Mouse (Mus musculus) cerebellum, adult 11-12 months (tissue): Measurements from ENCODE around the gene Jup.
"Not testable (repeated sequence)": the region's sequence is repeated elsewhere in the genome, so short reads cannot be mapped to it uniquely, and the experiment has no call there.

Experiments
- DNase-seq: peaks from one replicate; pipeline ENCODE4 v3.0.0; 2022

Jup gene

GRCm38 (mm10) chr11:100389931-100390445 lies 7.6 kb downstream of the Jup start:
- peak; percentile 93 for DNase-seq

DNA sequence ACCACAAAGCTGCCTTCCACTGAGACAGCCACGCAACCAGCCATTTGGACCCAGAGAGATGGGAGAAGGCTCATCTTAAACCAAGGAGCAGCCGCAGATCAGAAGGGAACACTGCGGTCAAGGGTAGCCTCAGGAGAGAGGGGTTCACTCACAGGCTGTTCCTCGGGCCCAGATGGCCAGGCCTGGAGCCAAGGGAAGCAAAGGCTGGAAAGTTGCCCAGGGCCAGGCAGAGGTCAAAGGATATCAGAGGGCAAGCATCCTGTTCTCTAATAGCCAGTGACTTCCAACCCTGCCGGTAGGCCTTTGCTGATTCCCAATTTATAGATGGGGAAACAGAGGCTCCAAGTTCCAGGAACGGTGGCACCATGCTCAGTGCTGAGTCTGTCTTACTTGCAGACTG lies 9.0 kb downstream of the Jup start:
- DNase-seq: peak; percentile 74

GRCm38 (mm10) chr11:100387589-100388375 lies 9.8 kb downstream of the Jup start:
- DNase-seq: no peak

- no peak for DNase-seq
These were observed 10.5 kb downstream of the Jup start for GRCm38 (mm10) chr11:100387111-100387510.

GRCm38 (mm10) chr11:100386586-100386985 lies 11.0 kb downstream of the Jup start:
- DNase-seq: no peak

GRCm38 (mm10) chr11:100385016-100385415 lies 12.5 kb downstream of the Jup start:
- DNase-seq: no peak

DNA sequence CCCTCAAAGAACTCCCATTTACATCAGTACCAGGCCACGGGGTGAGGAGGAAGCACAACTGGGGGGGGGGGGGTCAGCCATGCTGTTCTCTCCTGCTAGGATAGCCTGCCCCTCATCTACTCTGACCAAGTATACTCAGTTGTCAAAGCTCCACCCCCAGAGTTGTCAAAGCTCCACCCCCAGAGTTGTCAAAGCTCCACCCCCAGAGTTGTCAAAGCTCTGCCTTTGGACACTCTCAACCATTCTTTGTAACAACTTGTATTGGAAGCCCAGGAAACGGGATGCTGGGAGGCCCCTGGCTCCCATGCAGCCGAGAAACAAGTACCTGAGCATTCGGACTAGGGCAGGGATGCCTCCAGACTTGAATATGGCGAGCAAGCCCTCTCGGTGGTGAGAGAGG lies 14.9 kb downstream of the Jup start:
- DNase-seq: no peak

DNA sequence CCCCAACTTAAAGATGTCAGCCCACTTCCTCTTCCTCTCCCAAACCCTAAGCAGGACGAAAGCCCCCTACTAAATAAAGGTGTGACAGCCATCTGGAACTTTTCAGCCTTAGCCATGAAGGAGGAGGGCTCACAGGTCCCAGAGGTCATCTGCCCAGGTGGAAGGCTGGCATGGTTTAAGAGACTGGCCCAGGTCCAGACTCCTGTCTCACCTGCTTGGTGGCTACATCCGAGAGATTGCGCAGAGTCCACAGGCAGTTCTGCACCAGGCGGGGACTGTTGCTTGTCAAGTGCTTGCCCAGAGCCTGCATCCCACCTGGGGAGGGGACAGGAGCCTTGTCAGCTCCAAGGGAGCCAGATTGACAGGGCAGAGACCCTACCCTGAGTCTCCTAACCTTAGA lies 18.3 kb downstream of the Jup start:
- no peak for DNase-seq

- DNase-seq: no peak
These were observed 19.1 kb downstream of the Jup start for GRCm38 (mm10) chr11:100378446-100378845.

DNA sequence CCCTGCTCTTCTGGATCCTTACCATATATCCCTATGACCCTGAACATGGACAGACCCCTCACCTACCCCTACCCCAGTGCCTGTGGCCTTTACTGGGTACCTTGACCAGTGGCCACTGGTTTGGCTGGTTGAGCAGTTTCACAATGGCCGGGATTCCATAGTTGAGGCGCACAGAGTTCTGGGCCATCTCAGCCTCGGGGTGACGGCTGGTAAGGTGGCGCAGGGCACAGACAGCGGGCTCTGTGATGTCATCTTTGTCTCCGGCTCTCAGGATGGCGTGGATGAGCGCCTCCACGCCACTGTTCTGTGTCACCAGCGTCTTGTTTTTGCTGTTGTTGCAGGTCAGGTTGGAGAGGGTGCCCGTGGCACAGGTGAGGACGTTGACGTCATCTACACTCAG lies 19.6 kb downstream of the Jup start:
- no peak for DNase-seq

DNA sequence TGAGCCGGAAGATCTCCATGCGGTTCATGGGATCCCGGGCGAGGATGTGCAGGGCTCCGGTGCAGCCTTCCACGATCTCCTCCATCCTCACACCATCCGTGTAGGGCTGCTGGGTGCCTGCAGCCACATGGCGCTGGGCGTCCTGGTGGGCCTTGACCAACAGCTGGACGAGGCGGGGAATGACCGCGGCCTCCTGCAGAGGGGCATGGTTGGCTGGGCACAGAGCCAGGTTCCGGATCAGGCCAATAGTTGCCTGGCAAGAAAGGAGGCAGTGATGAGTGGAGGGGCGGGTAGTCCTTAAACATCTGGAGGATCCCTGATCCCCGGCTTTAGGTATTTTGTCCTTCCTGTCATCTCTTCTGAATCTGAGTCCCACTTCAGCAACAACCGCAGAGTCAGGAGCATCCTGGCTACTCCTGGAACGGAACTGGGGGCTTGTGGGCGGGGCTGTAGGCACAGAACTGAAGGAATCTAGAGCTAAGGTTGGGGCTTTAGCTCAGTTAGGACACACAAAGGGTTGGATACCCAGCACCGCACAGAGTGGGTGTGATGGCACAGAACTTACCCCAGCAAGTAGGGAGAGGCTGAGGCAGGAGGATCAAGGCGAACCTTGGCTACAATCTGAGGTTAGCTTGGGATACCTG lies 20.7 kb downstream of the Jup start:
- DNase-seq: no peak

DNA sequence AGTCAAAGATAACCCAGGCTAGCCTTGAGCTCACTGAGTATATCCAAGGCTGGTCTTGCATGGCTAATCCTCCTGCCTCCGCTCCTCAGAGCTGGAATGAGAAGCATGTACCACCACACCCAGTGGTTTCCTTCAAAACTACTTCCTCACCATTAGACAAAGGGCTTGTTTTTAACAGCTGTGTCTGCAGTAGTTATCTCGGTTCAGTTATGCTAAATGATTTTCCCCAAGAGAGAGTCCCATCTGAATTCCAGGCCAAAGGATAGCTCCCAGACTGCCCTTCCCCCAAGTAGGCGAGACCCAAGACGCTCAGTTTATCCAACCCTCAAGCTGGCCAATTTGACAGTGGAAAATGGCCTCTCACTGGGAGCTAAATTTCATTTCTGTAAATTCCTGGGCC lies 21.6 kb downstream of the Jup start:
- no peak for DNase-seq

- DNase-seq: no peak
These were observed 22.4 kb downstream of the Jup start for GRCm38 (mm10) chr11:100375127-100375526.

GRCm38 (mm10) chr11:100371981-100372558 lies 25.5 kb downstream of the Jup start:
- DNase-seq: no peak

GRCm38 (mm10) chr11:100369822-100370221 lies 27.7 kb downstream of the Jup start:
- peak; percentile 71 for DNase-seq

DNA sequence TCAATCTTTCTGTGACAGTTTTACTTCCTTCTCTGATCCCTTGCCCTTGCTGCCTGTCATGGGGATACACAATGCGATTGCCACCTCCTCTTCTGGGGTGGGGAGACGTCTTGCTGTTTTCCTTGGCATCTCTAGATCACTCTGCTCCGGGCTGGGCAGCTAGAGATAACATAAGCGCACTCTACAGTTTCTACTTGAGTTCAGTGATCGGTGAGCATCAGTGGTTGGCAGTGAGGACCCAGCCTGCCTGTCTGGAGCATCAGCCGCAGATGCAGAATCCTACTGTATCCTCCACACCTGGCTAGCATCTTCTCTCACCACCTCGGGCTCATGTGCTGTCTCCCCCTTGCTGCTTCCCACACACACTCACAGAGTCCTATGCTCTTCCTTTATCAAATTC lies 28.4 kb downstream of the Jup start:
- DNase-seq: no peak

DNA sequence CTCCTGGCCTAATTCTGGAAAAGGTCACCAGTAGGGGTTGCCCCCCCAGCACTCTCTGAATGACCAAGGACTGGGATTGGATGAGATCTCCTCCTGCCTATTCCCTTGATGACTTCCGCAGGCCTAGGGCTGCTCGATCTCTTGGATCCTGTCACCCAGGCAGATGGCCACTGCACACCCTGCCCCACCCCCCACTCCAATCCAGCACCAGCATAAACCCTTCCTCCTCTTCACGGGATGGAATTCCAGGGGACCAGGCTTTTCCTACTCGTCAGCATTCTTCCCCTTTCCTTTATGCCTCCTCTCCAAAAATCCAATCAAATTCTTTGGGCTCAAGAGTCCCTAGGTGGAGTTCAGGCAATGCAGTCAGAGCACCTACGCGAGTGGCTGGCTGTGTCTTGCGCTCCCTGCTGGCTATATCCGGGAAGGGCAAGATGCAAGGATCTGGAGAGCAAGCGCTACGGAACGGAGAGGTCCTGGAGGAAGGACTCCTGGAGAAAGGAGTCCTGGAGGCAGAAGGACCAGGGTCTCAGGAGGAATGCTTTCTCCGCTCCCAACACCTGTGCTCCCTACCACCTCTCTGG lies 34.5 kb downstream of the Jup start:
- DNase-seq: peak; percentile 81

GRCm38 (mm10) chr11:100362209-100362978 lies 35.2 kb downstream of the Jup start:
- peak; percentile 73 for DNase-seq

- not testable (repeated sequence) for DNase-seq
These were observed 36.5 kb downstream of the Jup start for GRCm38 (mm10) chr11:100361059-100361458.

- DNase-seq: no peak
These were observed 37.4 kb downstream of the Jup start for GRCm38 (mm10) chr11:100360175-100360574.

DNA sequence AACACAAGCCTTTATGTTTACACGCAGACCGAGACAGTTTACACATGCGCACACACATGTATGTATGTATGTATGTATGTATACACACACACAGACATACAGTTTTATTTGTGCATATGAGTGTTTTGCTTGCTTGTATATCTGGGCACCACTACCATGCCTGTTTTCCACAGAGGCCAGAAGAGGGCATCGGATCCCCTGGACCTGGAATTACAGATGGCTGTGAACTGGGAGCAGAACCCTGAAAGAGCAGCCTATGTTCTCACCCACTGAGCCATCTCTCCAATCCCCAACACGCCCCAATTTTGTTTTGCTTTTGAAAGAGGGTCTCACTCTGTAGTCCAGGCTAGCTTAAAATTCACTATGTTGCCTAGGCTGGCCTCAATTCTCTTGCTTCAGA lies 40.2 kb downstream of the Jup start:
- DNase-seq: peak; percentile 34

GRCm38 (mm10) chr11:100356819-100357211 lies 40.7 kb downstream of the Jup start:
- DNase-seq: no peak
